Mouse (Mus musculus) testis, adult 2 months (tissue): ENCODE measurements around the gene Cfap157. TPM values are rescaled to one million over a fixed set of nuclear protein-coding genes. Genes with fewer than 3 reads are reported as not detected.
A peak's percentile ranks its signal among the peaks of the same experiment; 100 is the strongest.

Experiments used
- H3K27ac ChIP-seq: fragments of 200-500 bp; 2 replicates; pipeline ENCODE4 v1.5.1; 2012; ENCODE audit warnings: low read depth, low read length; ENCODE audit not compliant: control insufficient read depth, insufficient read depth
- H3K27me3 ChIP-seq: fragments of 200-500 bp; 2 replicates; pipeline ENCODE4 v1.6.1; 2012; ENCODE audit warnings: mild to moderate bottlenecking, low read length, moderate library complexity; ENCODE audit not compliant: control insufficient read depth, insufficient read depth
- H3K36me3 ChIP-seq: fragments of 200-500 bp; 2 replicates; pipeline ENCODE4 v1.6.1; 2012; ENCODE audit warnings: mild to moderate bottlenecking, low read length; ENCODE audit not compliant: control insufficient read depth, insufficient read depth
- H3K4me1 ChIP-seq: fragments of 200-500 bp; 2 replicates; pipeline ENCODE4 v1.6.1; 2012; ENCODE audit warnings: low read length; ENCODE audit not compliant: control insufficient read depth, insufficient read depth
- H3K4me3 ChIP-seq: fragments of 200-500 bp; 2 replicates; pipeline ENCODE4 v1.5.1; 2012; ENCODE audit warnings: low read depth, mild to moderate bottlenecking, low read length, moderate library complexity, mixed read lengths; ENCODE audit not compliant: control insufficient read depth
- CTCF ChIP-seq: fragments of 200-500 bp; IDR thresholded peaks from 2 replicates; pipeline ENCODE4 v1.5.1; 2012; ENCODE audit warnings: low read depth, mild to moderate bottlenecking, inconsistent platforms, low read length, moderate library complexity; ENCODE audit not compliant: control insufficient read depth, insufficient read depth, insufficient replicate concordance
- POLR2A ChIP-seq: fragments of 200-500 bp; IDR thresholded peaks from 2 replicates; pipeline ENCODE4 v1.6.1; 2012; ENCODE audit warnings: low read depth, mild to moderate bottlenecking, inconsistent platforms, low read length, moderate library complexity; ENCODE audit not compliant: control insufficient read depth
- polyA plus RNA-seq: library from polyadenylated mRNA; depleted of rRNA; stranded (reverse); fragments of >200 nt; gene quantifications from 2 replicates; pipeline ENCODE4 v1.2.3, GENCODE M21; 2012

Gene Cfap157
- polyA plus RNA-seq, 1 experiment = 51.6 TPM

DNA sequence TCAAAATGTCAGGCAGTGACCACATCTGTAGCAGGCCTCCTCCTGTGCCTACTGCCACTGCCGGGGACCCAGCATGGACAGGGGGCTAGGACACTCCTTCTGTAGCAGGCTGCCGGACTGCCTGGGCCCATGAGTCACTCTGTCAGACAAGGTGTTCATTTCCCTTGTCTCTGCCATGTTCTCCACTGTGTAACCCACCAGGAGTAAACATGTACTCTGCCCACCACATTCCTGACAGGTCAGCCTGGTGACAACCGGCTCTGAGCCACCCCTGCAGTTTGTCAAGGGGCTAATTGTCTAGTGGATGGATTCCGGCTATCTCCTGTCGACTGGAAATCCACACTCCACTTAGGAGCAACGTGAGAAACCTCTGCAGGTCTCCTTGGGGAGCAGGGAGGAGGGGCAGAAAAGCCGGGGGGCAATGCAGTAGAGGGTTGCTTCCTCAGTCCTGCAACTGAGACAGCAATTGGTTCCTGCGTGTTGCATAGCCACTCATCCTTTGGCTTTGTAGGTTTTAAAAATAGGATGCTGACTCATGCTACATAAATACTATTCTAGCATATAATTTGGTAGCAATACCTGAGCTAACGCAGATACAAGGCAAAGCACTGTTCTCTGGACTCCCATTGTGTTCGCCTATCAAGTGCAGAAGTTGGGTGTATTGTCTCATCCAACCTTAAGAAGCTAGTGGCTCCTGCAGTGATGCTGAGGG, 14.2 kb upstream of the Cfap157 start:
- Histone ChIP-seq H3K4me3 (no peak overlapping the region), H3K36me3 (peaks cover 5% of the 10 kb centered on the region), H3K27me3 (no peaks in the 10 kb centered on the region), H3K4me1 (no peaks in the 10 kb centered on the region), H3K27ac (no peak overlapping the region)
- TF ChIP-seq POLR2A (no peak), CTCF (no peak)

DNA sequence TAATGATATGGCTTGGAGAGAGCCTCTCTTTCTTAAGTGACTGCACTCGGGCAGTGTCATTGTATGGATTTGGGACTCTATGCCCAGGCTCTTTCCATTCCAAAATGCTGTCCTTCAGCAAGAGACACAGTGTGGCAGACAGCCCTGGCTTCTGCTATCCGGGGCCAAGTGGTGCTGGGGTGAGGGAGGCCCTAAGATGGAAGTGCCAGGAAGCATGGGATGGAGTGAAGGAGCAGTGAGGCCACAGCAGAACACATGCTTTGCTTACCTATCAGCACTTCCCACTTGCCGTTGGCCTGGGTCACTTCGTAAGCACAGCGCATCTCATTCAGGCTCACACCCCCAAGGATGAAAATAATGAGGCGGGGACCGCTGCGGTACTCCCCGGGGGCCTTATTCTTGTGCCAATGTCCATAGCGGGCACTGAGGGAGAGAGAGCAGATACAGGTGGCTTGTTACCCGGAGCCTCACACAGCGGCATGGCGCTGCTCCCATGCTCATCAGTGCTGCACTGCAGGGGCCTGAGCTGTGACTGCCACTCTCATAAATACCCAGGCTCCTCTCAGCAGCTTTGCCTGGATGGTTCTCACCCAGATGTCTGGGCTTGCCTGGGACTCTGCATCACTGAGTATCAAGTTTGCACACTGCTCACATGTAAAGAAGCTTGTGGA, 11.7 kb upstream of the Cfap157 start:
- H3K4me1 ChIP-seq = no peaks in the 10 kb centered on the region
- H3K36me3 ChIP-seq = peaks cover 1% of the 10 kb centered on the region
- no peak overlapping the region for H3K4me3 ChIP-seq
- no peaks in the 10 kb centered on the region for H3K27me3 ChIP-seq
- TF ChIP-seq POLR2A (no peak), CTCF (no peak)
- no peak overlapping the region for H3K27ac ChIP-seq

DNA sequence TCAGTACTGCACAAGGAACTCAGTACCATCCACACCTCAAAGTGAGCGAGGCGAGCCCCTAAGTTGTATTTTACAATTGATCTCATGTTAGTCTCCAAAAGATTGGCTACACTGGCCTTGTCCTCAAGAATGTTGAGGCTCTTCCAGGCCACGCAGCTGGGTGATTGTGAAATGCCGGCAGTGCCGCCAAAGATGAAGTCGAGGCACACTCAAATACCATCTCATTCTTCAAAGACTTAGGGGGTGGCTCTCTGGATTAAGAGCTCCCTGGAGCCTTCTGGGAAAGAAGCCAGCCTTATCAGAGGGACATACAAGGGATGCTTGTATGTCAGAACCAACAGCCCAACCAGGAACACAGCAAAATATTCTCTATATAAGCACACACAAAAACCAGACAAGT, 7.1 kb upstream of the Cfap157 start:
- H3K27ac ChIP-seq = no peak overlapping the region
- no peaks in the 10 kb centered on the region for H3K27me3 ChIP-seq
- H3K4me3 ChIP-seq = no peak overlapping the region
- TF ChIP-seq CTCF (no peak), POLR2A (no peak)
- H3K4me1 ChIP-seq = no peaks in the 10 kb centered on the region; the same call in 1 of the 2 replicates
- H3K36me3 ChIP-seq = no peaks in the 10 kb centered on the region; the same call in none of the 2 replicates

DNA sequence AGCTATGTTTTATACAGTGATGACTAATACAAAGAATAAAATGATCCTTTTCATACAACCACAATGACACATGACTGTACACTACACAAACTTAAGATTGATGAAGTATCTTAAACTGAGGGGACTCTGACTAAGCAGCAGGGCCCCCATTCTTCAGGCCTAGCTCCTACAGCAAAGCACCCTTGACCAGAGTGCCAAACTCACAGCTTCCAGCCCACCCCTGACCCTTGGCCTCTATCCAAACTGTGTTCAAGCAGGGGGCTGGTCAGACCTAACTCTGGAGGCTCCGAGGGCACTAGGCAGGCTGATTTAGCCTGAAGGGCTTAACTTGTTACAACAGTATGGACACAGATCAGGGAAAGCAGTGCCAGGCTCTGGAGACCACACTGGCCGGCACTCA, 4.4 kb upstream of the Cfap157 start:
- H3K27ac ChIP-seq = no peak overlapping the region
- H3K4me3 ChIP-seq = no peak overlapping the region
- TF ChIP-seq CTCF (no peak), POLR2A (no peak)
- peaks cover 4% of the 10 kb centered on the region for H3K4me1 ChIP-seq
- no peaks in the 10 kb centered on the region for H3K27me3 ChIP-seq
- no peaks in the 10 kb centered on the region; the same call in 1 of the 2 replicates for H3K36me3 ChIP-seq

DNA sequence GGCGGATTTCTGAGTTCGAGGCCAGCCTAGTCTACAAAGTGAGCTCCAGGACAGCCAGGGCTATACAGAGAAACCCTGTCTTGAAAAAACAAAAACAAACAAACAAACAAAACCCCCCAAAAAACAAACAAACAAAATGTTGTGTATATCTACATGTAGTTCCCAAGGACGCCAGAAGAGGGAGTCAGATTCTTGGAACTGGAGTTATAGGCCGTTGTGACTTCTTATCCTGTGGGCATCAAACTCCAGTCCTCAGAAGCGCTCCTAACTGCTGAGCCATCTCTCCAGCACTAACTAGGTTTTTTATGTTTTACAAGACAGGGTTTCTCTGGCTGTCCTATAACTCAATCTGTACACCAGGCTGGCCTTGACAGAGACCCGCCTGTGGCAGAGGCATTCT, 2.9 kb upstream of the Cfap157 start:
- Histone ChIP-seq H3K27ac (no peak overlapping the region), H3K4me1 (peaks cover 4% of the 10 kb centered on the region), H3K27me3 (no peaks in the 10 kb centered on the region), H3K4me3 (no peak overlapping the region), H3K36me3 (no peaks in the 10 kb centered on the region; the same call in 1 of the 2 replicates)
- TF ChIP-seq POLR2A = no peak
- no peak for TF ChIP-seq CTCF

DNA sequence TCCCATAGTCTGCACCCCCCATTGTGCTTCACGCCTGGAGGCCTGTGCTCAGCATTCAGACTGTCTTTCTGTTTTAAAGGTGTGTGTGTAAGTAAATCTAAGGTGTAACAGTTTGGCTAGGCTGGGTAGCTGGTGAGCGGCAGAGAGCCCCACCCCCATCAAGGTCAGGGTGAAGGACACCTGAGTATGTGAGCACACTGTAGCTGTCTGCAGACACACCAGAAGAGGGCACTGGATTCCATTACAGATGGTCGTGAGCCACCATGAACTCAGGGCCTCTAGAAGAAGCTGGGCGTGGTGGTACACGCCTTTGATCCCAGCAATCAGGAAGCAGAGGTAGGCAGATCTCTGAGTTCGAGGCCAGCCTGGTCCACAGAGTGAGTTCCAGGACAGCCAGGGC, 2.5 kb downstream of the Cfap157 start:
- no peak overlapping the region for H3K4me3 ChIP-seq
- TF ChIP-seq POLR2A = no peak
- TF ChIP-seq CTCF = no peak
- H3K27me3 ChIP-seq = no peaks in the 10 kb centered on the region
- no peak overlapping the region for H3K27ac ChIP-seq
- peaks cover 8% of the 10 kb centered on the region for H3K4me1 ChIP-seq
- no peaks in the 10 kb centered on the region for H3K36me3 ChIP-seq

DNA sequence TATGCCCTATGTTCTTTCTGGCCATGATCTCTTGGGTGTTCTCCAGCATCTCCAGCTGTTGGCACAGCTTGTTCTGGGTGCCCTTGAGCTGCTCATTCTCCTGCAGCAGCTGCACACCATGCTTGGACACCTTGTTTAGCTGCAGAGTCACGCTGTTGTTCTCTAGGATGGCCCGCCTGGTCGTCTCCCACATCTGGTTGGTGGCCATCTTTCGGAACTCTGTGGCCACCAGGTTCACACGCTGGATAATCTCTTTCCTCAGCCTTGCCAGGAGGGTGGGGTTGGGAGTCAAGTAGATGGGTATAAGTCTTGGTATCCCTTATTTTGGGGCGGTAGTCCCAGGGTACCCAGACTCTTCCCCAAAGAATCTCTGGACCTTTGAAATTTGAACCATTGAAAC, 4.5 kb downstream of the Cfap157 start:
- Histone ChIP-seq H3K4me3 (no peak overlapping the region), H3K36me3 (no peaks in the 10 kb centered on the region), H3K27ac (no peak overlapping the region), H3K27me3 (no peaks in the 10 kb centered on the region), H3K4me1 (peaks cover 15% of the 10 kb centered on the region)
- TF ChIP-seq POLR2A = no peak

DNA sequence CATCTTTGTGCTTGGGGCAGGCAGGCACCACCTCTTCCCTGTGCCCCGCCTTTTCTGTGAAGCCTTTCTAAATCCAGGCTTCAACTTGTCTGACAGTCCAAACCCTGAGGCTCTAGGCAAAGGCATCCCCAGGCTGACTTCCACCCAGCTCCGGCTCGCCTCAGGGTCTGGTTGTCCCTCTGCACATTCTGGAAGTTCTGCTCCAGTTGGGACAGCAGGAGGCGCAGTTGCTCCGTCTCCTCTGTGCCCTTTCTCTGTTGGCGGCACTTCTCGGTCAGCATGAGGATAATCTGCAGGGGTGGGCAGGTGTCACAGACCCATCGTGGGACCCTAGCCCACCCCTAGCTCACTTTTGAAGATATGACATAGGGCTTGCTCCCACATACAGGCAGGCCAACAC, 5.1 kb downstream of the Cfap157 start:
- Histone ChIP-seq H3K27ac (no peak overlapping the region), H3K4me3 (no peak overlapping the region), H3K4me1 (peaks cover 14% of the 10 kb centered on the region), H3K27me3 (no peaks in the 10 kb centered on the region), H3K36me3 (no peaks in the 10 kb centered on the region)
- TF ChIP-seq POLR2A (no peak), CTCF (peak; percentile 76; the same call in 1 of the 2 replicates)
